Mouse (Mus musculus) G1E (cell line): Measurements from ENCODE around the gene Cdipt.

ENCODE experiments used
- CTCF ChIP-seq: IDR thresholded peaks from 2 replicates; pipeline ENCODE4 v1.5.1; 2012; ENCODE audit warnings: low read depth, low read length, inconsistent platforms, mixed read lengths
- GATA1 ChIP-seq: IDR thresholded peaks from 2 replicates; pipeline ENCODE4 v1.6.1; 2012; ENCODE audit warnings: borderline replicate concordance, low read length, inconsistent platforms, mixed read lengths
- GATA2 ChIP-seq: IDR thresholded peaks from 2 replicates; pipeline ENCODE4 v1.6.1; 2012; ENCODE audit warnings: low read depth, low read length, inconsistent platforms, borderline replicate concordance
- POLR2AphosphoS5 ChIP-seq: IDR thresholded peaks from 2 replicates; pipeline ENCODE4 v1.6.1; 2012; ENCODE audit warnings: low read depth, low read length, inconsistent platforms; ENCODE audit not compliant: insufficient replicate concordance

DNA sequence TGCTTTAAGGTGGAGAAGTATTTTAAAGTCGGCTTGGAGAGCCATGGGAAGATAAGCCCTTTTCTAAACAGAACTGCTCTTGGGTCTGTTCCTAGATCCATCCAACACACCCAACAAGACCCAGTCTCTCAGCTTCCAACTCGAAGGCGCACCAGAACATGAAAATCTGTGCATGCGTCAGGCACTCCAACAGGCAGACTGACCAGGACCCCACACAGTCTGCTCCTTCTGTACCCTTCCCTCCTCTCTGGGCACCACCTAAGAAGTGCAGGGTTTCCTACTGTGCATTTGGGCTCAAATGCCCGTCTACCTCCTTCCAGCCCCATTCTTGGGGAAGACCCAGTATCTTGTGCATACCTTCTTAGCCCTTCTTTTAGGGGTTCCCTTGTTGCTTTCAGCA is 44.8 kb downstream of the Cdipt start:
- TF ChIP-seq CTCF = no peak
- TF ChIP-seq GATA2 = no peak
- TF ChIP-seq POLR2AphosphoS5 = no peak
- TF ChIP-seq GATA1 = no peak
